Mouse (Mus musculus): Measurements from ENCODE around the gene Bbx. TPM values are rescaled to one million over a fixed set of nuclear protein-coding genes. Genes with fewer than 3 reads are reported as not detected.

Bbx gene
- total RNA-seq, 2 experiments from 2014 or later, result 11.7 to 14.7 TPM

DNA sequence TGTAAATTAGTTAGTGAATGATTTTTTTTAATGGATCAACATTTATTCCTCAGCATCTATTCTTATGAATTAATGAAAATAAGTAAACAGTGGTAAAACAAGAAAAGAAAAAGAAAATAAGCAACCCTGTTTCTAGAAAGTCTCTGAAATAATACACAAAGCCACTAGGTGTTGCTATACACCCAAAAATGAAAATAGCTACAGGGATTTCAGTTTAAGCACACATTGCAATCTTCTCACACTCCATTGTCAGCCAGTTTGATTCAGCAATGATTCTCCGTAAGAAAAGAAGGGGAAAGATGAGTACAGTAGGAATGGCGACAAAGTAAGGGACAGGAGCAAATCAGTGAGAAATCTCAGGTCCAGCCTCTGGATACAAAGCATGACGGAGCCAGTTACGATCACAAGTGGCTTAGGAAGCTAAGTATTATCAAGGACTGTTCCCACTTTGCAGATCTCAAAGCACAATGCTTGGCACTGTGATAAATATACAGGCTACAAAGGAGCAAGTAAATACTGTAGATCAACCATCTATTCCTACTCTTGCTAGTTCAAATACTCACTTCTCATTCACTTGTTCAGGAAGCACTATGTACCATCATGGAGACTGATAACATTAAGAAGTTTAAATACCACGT lies 177.5 kb downstream of the Bbx start:
- intact Hi-C loops (cut with DNase I), result loop anchor here (1.0 to 10.0 kb wide), 5 partner anchors 38 to 503 kb away; no protein-coding TSS in a partner anchor
- DNase-seq (ENCODE audit: low spot score), result no peak

DNA sequence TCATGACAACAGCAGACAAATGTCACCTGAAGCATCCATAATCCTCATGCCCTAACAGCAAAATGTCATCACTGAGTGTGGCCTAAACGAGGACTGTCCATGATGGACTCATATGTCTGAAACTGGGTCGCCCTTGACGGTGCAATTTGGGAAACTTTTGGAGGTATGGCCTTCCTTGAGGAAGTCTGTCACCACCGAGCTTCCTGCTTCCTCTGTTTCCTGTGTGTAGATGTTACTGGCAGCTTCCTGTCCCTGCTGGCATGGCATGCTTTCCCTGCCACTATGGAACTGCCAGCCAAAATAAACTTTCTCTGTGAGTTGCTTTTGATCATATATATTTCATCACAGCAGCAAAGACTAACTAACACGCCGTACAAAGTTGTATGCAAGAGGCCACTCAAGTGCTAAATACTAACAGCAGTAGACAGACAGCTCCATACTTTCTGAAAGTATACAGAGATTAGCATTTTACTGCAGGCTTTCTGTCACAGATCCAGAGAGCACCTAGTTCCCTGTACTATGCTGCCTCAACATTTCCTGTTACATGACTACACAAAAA lies 180.7 kb downstream of the Bbx start:
- intact Hi-C loops (cut with DNase I), result loop anchor here (5.0 to 10.0 kb wide), 2 partner anchors 273 to 506 kb away; no protein-coding TSS in a partner anchor
- no peak for DNase-seq (ENCODE audit: low spot score)

DNA sequence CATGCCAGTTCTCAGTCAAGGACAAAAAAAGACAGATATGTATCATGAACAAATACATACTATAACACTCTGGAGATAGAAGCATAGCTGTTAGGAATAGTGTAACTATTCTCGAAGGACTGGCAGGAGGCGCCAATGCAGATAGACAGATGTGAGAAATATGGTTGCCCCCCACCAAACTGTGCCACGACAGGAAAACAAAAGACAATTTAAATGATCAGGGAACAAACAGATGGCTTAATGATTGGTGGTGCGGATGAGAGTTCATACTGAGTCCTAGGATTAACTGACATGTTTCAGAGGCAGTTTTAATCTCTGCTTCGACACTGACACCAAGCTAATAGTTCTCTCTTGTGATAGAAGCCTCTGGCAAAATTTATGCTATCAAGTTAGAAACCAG lies 181.7 kb downstream of the Bbx start:
- intact Hi-C loops (cut with DNase I), result loop anchor here (5.0 to 10.0 kb wide), 2 partner anchors 274 to 507 kb away; no protein-coding TSS in a partner anchor

DNA sequence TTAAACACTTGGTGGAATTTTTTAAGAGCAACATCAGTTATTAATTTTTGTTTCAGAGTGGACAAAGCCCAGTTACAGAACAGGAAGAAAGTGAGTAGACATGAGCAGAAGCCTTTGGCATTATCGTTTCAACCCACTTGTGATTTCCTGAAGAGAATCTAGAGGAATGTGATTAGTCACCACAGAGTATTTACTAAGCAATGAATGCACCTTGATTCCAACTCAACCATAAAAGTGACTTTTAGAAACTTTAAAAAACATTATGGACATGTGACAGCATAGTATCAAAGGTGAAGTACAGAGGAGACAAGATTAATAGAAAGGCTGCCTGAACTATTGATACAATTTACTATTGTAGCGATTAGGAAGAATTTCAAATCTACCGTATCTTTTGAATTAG lies 183.2 kb downstream of the Bbx start:
- intact Hi-C loops (cut with DNase I), result no loop called here

More for the DNA sequence above, 181.7 kb downstream of the Bbx start:
- DNase-seq (ENCODE audit: low spot score), result no peak

DNA sequence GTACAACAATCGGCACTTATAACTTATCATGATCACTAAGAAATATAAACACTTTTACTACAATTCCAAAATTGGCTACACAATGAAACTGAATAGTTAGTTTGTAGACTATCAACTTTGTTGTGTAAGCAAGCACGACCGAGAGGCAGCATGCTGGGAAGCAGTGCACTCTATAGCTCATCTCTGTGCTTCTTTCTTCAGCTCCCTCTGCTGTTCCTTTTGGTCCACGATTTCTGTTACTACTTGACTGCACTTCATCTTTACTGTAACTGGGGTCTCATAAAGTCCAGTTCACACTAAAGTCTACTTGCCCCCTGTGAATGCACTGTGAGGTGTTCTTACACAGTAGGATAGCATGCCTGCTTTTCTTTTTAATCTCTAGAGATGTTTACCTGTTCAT lies 189.7 kb downstream of the Bbx start:
- intact Hi-C loops (cut with DNase I), result loop anchor here (5.0 kb wide), 1 partner anchor 740 kb away; no protein-coding TSS in a partner anchor

More for the DNA sequence above, 183.2 kb downstream of the Bbx start:
- DNase-seq (ENCODE audit: low spot score), result no peak

DNA sequence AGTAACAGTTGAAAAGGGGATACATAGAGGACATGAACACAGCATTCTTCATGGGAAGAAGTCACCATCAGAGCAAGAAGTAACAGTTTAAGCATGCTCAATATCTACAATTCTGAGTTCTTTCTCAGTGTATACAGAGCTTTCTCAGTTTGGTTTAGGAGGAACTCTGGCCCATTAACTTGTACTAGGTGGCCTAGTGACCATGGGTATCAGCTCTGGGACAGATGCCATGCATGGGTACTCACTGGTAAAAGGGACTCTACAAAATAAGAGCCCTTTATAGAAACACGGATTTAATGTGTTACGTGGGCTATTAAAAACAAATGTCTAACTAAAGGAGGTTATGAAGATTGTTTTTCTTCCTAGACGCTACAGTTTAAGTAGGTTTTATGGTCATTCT lies 190.6 kb downstream of the Bbx start:
- DNase-seq (ENCODE audit: low spot score), result no peak
- intact Hi-C loops (cut with DNase I), result loop anchor here (5.0 kb wide), 1 partner anchor 739 kb away; no protein-coding TSS in a partner anchor

More for the DNA sequence above, 189.7 kb downstream of the Bbx start:
- no peak for DNase-seq (ENCODE audit: low spot score)

DNA sequence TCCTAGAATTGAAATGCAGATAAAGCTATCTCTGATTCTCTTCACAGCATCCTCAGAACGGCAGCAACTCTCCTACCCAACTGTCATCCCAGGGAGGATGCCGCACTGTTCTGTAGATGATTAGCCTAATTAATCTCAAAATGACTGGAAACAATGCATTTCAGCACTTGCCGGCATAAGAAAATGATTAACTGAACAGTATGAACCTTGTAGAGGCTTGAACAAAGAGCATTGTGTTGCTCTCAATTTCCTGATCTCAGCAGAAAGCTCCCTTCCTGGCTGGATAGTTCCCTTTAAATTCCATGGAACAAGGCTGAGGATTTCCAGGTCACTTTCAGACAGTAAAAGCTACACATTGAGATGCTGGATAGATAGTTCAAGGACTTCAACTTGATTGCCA lies 197.0 kb downstream of the Bbx start:
- DNase-seq (ENCODE audit: low spot score), result no peak
- intact Hi-C loops (cut with DNase I), result no loop called here

DNA sequence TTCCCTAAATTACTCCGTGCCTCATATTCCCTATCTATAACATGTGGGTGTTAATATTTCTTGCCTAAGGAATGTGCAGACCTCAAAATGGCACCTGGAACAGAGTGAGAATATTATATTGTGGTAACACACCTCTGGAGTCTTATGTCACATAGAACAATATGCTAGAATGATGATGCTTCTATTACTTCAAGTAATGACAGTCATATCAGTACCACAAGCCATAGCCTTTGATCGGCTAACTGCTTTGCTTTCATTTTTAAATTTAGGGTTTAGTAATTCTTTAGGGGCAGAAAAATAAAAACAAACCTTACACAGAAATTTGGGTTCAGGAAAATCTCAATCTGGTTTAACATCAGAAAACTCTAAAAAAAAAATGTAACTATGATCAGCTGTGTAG lies 201.6 kb downstream of the Bbx start:
- intact Hi-C loops (cut with DNase I), result no loop called here
- DNase-seq (ENCODE audit: low spot score), result no peak

DNA sequence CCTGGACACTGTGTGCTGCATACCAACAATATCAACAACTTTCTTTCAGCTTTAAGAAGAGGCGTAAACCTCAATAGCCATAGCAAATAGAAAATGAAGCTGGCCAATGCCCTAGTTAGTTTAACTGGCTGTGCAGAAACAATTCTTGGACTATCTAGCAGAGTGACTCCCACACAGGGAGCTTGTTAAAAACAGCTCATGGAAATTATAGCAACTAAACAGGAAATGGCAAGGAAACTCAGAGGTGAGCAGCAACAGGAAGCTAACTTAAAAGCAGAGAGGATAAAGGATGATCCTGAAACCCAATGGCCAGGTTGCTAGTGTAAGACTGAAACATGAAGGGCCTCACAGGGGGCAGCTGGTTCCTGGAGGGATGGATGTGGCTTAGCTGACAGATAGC lies 203.4 kb downstream of the Bbx start:
- no peak for DNase-seq (ENCODE audit: low spot score)
- intact Hi-C loops (cut with DNase I), result no loop called here

DNA sequence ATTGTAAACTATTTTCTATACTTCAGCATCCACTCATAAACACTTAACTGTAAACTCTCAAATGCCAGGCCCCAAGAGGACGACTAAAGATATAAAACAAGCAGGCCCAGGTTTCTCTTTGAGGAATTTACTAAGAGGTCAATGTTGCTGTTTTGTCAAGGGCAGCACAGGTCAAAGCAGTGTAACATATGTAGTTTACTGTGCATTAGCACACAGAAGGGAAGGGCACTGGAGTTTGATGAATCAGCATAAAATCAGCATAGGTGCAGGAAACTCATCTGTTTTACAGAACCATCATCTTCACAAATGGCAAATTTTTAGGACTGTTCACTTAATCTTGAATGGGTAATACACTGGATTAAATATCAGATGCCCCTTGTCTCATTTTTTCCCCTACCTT lies 205.9 kb downstream of the Bbx start:
- no peak for DNase-seq (ENCODE audit: low spot score)
- intact Hi-C loops (cut with DNase I), result no loop called here

DNA sequence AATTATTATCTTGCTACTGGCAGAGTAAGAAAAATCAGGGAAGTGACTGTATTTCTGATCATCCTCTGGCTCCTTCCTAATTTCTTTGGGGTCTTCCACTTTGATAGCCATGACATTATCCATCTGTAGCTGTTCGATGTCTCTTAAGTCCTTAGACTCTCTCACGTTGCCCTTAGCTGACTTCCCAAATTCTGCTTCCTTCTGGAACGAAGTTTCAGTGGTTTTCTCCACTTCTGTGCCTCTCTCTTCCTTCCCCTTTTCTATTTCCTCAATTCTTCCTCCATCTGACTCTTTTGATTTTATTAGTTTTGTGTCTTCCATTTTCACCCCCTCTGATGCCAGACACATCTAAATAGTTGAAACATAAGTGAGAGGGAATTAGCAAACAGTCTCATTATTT lies 207.2 kb downstream of the Bbx start:
- DNase-seq (ENCODE audit: low spot score), result no peak

DNA sequence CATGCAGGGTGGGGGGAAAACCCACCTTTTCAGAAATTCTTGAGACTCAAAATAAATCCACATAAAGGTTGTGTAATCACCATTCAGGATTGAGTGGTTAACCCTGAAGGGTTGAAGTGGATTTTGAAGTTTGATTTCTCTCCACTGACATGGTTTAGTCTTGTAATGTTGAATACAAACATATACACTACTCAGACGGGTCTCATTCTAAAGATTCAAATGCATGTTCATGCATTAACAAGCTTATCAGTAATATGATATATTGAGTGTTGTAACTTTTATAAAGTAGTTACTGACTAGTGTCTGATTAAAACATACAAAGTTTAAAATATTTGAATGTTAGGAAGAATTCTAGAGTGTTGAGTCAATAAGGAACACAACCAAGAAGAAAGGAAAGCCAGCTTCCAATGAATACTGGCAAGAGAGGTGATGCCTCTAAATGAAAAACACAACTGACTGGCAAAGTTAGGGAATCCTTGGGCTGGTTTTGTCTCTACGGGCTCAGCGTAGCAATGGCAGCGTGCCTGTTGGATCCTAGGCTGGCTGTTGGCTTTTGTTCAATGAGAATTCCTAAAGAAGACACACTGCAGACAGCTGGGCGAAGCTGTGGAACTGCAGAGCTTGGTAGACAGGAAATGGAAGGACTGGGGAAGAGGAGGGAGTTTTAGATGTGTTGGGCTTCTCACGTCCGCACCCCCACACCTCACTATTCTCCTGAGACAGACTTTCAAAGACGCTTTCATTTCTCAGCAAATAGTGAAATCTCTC lies 211.3 kb downstream of the Bbx start:
- intact Hi-C loops (cut with DNase I), result no loop called here
- peak; percentile 15 for DNase-seq (ENCODE audit: low spot score)

More for the DNA sequence above, 207.2 kb downstream of the Bbx start:
- intact Hi-C loops (cut with DNase I), result no loop called here

DNA sequence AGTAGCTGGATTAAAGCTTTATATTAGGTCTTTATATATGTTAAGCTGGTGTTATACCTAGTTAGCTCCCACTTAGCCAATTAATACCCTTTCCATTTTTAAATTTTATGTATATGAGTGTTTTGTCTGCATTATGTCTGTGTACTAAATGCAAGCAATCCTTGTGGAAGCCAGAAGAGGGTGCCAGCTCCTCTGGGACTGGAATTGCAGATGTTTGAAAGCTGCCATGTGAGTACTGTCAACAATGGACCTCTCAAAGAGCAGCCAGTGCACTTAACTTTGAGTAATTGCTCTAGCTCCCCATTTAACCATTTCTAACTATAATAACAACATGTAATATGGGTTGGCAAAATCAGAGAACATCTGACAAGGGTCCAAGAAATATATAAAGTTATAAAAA lies 215.1 kb downstream of the Bbx start:
- no peak for DNase-seq (ENCODE audit: low spot score)
- intact Hi-C loops (cut with DNase I), result no loop called here

DNA sequence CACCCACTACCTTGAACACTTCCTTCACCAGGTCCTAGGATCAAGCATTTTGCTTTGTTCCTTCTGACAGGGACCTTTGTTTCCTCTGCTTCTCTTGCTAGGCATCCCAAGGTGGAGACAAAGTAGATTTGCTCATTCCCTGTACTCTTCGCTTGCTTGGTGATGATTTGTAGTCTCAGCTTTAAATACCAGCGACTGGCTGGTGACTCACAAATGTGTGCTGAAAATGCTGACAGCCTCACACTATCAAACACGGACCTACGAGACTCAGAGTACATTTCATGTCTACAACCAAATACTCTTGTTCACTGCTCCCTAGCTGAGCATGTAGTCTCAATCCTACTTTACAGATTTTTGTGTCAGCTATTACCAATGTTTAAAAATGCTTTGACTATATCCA lies 220.5 kb downstream of the Bbx start:
- intact Hi-C loops (cut with DNase I), result no loop called here
- DNase-seq (ENCODE audit: low spot score), result no peak

DNA sequence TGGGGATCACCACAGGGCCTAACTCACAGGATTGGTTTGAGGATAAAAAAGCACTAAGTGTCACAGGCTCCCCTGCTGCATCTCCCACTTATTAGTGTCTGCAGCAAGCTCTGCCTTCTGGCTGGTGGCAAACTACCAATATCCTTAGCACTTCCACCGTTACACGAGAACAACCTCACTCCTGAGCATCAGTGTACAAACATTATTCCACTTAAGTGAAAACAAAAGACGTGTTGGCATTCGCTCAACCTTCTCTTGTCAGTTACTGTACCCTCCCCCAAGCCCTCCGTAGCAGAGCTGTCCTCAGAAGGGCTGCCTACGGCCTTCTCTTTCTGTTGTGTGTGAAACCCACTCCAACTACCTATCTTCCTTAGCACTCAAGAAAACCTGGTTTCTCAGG lies 221.0 kb downstream of the Bbx start:
- intact Hi-C loops (cut with DNase I), result no loop called here
- no peak for DNase-seq (ENCODE audit: low spot score)

DNA sequence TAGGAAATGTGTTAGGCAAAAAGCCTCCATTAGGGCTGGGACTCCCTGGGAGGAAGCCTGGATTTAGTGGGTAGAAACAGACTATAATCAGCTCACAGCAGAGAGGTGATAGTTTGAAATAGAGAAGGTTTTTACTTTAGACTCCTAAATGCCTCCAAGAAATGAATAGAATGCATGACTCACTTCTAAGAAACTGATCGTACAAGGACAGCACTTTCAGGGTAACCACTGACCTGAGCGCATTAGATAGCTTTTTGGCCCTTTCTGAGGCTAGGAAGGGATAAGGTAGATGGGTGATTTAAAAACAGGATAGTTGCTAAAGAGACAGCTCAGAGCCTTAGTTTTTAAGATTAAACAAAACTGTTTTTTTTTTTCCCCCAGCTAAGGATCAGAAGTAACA lies 221.4 kb downstream of the Bbx start:
- intact Hi-C loops (cut with DNase I), result no loop called here
- no peak for DNase-seq (ENCODE audit: low spot score)

DNA sequence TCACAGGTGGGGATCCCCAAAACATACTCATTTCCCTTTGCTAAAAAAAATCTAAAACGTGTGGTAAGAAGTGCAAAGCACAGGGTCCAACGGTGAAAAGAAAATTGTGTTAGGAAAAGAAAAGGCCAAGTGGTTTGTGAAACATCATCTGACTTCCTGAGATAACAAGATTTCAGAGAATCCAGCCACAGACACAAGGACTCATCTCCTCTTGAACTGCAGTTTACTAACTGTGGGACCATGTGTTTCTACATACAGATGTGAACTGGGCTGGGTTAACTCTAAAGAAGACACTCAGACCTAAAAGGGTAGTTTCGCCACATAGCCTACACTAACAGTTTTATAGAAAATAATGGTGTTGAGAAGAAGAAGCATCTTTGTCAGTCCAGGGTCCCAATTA lies 227.2 kb downstream of the Bbx start:
- intact Hi-C loops (cut with DNase I), result no loop called here
- no peak for DNase-seq (ENCODE audit: low spot score)

DNA sequence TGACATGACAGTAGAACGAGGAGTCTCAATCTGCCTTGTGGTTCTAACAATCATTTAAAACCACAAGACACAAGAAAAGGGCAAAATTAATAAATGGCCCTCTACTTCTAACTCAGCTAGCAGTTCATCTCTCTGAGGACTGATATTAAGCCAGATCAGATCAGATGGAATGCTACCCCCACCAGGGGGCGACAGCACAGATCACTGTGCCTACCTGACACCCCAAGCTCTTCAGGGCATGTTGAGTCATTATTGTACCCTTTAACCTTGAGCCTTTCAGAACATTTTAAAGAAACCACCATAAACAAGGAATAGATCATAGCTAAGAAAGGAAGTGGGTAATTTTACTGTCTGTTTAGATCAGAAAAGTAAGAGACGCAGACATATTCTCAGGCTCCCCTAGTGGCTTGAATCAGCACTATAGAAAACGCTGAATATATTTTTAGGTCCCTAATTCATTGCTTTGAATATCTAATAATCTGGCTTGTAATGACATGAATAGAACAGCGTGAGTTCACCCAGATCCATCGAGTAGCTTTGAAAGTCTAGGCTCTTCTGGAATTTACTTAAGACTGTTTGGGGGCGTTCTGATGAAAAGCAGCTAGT lies 230.5 kb downstream of the Bbx start:
- intact Hi-C loops (cut with DNase I), result loop anchor here (1.0 kb wide), 1 partner anchor 535 kb away; no protein-coding TSS in a partner anchor
- DNase-seq (ENCODE audit: low spot score), result no peak

DNA sequence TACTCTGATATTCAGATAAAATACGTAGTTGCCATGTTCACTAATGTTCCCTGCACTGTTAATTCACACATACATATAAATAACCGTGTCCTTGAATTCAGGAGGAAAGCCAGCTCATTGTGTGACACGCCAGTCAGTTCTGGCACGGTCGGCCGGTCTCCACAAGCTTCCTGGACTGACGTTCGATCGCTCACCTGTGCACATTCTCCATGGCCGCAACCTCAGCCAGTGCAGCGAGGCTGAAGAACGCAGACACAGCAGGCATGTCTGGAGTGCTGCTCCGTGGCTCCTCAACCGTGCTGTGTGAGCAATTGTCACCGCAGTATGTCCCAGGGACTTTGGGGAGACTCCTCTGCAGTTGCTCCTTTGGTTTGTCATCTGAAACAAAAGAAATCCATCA lies 232.0 kb downstream of the Bbx start:
- no peak for DNase-seq (ENCODE audit: low spot score)
- intact Hi-C loops (cut with DNase I), result no loop called here

DNA sequence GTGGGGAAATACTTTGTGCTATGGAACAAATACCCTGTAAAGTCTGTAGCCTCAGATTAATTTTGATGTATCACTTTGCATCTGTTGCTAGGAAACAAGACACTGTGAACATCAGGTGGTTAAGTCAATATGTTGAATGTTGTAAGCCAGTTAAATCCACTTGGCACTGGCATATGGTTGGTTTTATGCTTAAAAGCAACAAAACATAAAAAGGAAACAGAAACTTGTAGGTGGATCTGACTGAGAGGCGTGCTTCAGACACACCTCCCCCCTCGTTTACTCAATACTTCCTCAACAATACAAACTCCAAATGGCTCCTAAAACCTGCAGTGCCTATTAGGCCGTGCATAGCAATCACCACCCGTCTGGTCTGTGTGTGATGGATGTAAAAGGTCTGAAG lies 236.1 kb downstream of the Bbx start:
- DNase-seq (ENCODE audit: low spot score), result no peak
- intact Hi-C loops (cut with DNase I), result no loop called here

DNA sequence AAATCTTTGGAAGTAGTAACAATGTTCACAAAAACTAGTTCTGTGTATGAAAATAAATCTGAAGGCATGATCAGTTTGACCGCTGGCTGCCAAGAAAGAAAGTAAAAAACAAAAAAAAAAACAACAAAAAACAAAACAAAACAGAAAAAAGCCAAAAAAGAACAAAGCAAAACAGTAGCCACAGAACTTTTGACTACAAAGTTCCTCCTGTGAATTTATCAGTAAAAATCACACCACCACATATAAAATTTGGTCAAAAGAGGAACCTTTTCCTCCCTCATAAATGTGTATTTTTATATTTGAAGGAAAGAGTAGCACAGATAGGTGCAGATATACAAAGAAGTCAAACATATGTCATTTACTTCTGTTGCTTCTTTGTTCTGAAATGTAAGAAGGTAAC lies 239.6 kb downstream of the Bbx start:
- no peak for DNase-seq (ENCODE audit: low spot score)
- intact Hi-C loops (cut with DNase I), result no loop called here

Data from heart, postnatal 25 days (tissue).